In genomic region chr3:27209707-27210106, GRCm38 (mm10) we compare ENCODE assay signal across 10 mouse cellular contexts. TPM values are rescaled to one million over a fixed set of nuclear protein-coding genes. Genes with fewer than 3 reads are reported as not detected.
DNase-seq lines count a peak whose midpoint lies in the region; ATAC-seq and TF ChIP-seq lines count a peak whose summit lies in the region.
"Had no signal": no experiment of that assay in that cellular context is flagged by ENCODE, and none has a peak within 500 bp of the region (broad histone marks: within the 10 kb centered on the region; RNA-seq: fewer than 3 reads in every experiment).

No protein-coding gene starts in this region.

- intact Hi-C loops in left cerebral cortex, postnatal 4 days (cut with DNase I) = no loop called here

- DNase-seq in left cerebral cortex, adult 11 months (ENCODE audit: low spot score) = peak; percentile 57
- DNase-seq in left cerebral cortex, postnatal 4 days = no peak
- DNase-seq in Muller cell, postnatal 12 days (ENCODE audit: inconsistent ontology term) = peak; percentile 85
- no peak for DNase-seq in ovary, postnatal 14 days (ENCODE audit: low spot score)
- DNase-seq in retina, postnatal 1 day = no peak
- no peak for DNase-seq in cerebellum, postnatal 10 days
- DNase-seq: heart, postnatal 36 days had no signal

- TF ChIP-seq CTCF in embryonic fibroblast, embryonic 13.5 days (IDR thresholded peaks at IDR 0.05; ENCODE audit: borderline replicate concordance, insufficient read depth, low read length) = no peak

- no peak for TF ChIP-seq POLR2A in embryonic fibroblast, embryonic 13.5 days (IDR thresholded peaks at IDR 0.05; ENCODE audit: low read depth, low read length)

- ATAC-seq in megakaryocyte, adult 5-6 weeks (ENCODE audit: poor library complexity, severe bottlenecking) = peak; percentile 72

- peaks cover 10% of the 10 kb centered on the region for H3K4me1 ChIP-seq in embryonic fibroblast, embryonic 13.5 days (ENCODE audit: control insufficient read depth, insufficient read depth, low read length)

- H3K4me3 ChIP-seq in embryonic fibroblast, embryonic 13.5 days (ENCODE audit: insufficient read depth, low read length) = no peak overlapping the region
- H3K4me3 ChIP-seq: embryonic facial prominence, embryonic 15.5 days had no signal

- H3K27ac ChIP-seq in embryonic fibroblast, embryonic 13.5 days (ENCODE audit: insufficient read depth, low read length) = peak overlapping the region; percentile 38
- H3K27ac ChIP-seq: embryonic facial prominence, embryonic 15.5 days had no signal

RNA-seq across cellular contexts. Expression of gene Nceh1, which starts 26.9 kb away (rescaled TPM):
- 10 to 100 TPM; 26.2 to 30.6 TPM for total RNA-seq in left cerebral cortex, postnatal 4 days (2021)
- 5.3 TPM in 2 replicates for polyA plus RNA-seq in embryonic fibroblast, embryonic 13.5 days (2011; ENCODE audit: insufficient read length, low read depth, missing spikeins)
- total RNA-seq in megakaryocyte, adult 5-6 weeks (2015) = 30.6 and 33.9 TPM in 2 replicates
- 32.7 and 33.2 TPM in 2 replicates for total RNA-seq in megakaryocyte, adult 5-6 weeks (2017)

RNA-seq across cellular contexts. Expression of gene Ect2, which starts 56.0 kb away (rescaled TPM):
- total RNA-seq in left cerebral cortex, postnatal 4 days (2021) = 1 to 10 TPM; 6.0 to 6.6 TPM
- 34.2 and 62.2 TPM in 2 replicates for polyA plus RNA-seq in embryonic fibroblast, embryonic 13.5 days (2011; ENCODE audit: insufficient read length, low read depth, missing spikeins)
- 57.2 and 60.8 TPM in 2 replicates for total RNA-seq in megakaryocyte, adult 5-6 weeks (2015)
- 62.2 and 65.7 TPM in 2 replicates for total RNA-seq in megakaryocyte, adult 5-6 weeks (2017)

Comparison
In these comparisons a context has a peak if more than half of its experiments do, and no peak if none do; other contexts are left out.
1. DNase-seq: peak in left cerebral cortex, adult 11 months (single experiment) and Muller cell, postnatal 12 days (single experiment); none in left cerebral cortex, postnatal 4 days (single experiment), ovary, postnatal 14 days (single experiment), retina, postnatal 1 day (single experiment) and cerebellum, postnatal 10 days (0 of 2).
2. RNA of gene Ect2, which starts 56.0 kb away (total RNA-seq): 57.2 to 65.7 TPM in megakaryocyte, adult 5-6 weeks; 6.0 to 6.6 TPM in left cerebral cortex, postnatal 4 days; every median in the first group is over 4 times any median in the second.